Mouse (Mus musculus): Measurements from ENCODE around the gene Mpg. TPM values are rescaled to one million over a fixed set of nuclear protein-coding genes. Genes with fewer than 3 reads are reported as not detected.

Mpg gene
- polyA plus RNA-seq, 1 experiment from 2014 or later: 19.2 TPM

DNA sequence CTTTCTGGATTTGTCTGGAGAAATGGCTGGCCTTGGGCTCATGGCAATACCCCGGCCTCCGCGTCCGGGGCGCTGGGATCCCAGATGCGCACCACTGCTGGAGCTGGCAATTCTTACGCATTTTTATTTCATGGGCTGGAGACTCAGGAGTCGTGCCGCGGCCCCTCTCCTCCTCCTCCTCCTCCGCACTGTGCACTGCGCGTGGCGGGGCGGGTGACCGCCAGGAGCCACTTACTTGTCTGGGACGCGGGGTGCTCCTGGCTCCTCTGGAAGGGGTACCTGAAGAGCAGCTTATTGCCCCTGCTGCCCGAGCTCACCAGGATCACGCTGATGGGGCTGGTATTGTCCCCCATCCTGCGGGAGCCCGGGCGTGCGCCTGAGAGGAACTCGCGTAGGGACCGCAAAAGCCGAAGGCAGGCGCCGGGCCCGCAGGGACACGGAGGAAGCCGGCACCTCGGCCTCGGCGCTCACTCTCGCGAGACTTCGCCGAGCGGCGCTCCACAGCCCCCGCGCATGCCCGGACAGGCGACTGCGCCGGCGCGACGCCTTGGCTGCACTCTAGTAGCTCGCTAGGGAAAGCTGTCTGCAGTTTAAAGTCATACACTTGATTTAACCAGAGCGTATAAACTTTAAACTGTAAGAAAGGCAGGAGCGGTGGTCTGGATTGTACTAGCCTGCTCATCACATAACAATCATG lies 41.0 kb downstream of the Mpg start, which contains the start of gene Nprl3:
TSS of gene Nprl3 (minus strand) at position 520 of the 697 bp plus-strand sequence.
- peak; percentile 99 for ATAC-seq
- H3K36me3 ChIP-seq (ENCODE audit: control insufficient read depth, insufficient read depth): peaks cover 4% of the 10 kb centered on the region; the same call in 1 of the 2 replicates
- H3K4me1 ChIP-seq (replicated peaks; ENCODE audit: control insufficient read depth, insufficient read depth, low read length): peaks cover 3% of the 10 kb centered on the region; the same call in 1 of the 2 replicates
- TF ChIP-seq CTCF (IDR thresholded peaks at IDR 0.05; ENCODE audit: low read depth): peak; percentile 17; the same call in 1 of the 2 replicates
- no peaks in the 10 kb centered on the region; the same call in 1 of the 2 replicates for H3K27me3 ChIP-seq (replicated peaks; ENCODE audit: control insufficient read depth, insufficient read depth, low read length)
- peak within 1 kb of the TSS; percentile 86 for H3K4me2 ChIP-seq (replicated peaks; ENCODE audit: low read depth)
- H3K4me3 ChIP-seq (ENCODE audit: low read depth, low read length): peak within 1 kb of the TSS; percentile 84
- H3K9me3 ChIP-seq (ENCODE audit: control insufficient read depth): no peaks in the 10 kb centered on the region
- peak within 1 kb of the TSS; percentile 93 for H3K9ac ChIP-seq (ENCODE audit: low read depth, low read length)
- under 1% methylated on average over 54 of the region's 54 CpGs for WGBS
- H3K27ac ChIP-seq (ENCODE audit: low read depth, low read length): peak within 1 kb of the TSS; percentile 89

DNA sequence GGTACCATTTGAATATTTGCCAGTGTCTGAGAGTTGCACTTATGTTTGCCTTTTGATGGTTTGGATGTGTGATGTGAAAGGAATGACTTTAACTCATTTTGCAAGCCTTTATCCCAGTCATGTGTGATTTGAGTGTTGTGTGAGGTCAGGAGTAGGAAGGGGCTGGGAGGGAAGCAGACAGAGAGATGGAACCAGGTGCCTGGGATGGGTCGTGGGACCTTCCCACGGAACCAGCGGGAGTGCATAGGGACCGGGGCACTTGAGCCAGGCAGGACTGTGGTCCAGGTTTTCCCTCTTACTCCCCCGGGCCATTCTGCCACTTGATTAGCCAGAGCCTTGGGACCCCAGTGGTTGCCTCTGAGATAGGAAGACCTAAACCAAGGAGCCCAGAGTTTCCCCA lies 41.7 kb downstream of the Mpg start:
- 27% methylated on average over 5 of the region's 5 CpGs for WGBS
- no peaks in the 10 kb centered on the region for H3K36me3 ChIP-seq (ENCODE audit: control insufficient read depth, insufficient read depth)
- H3K4me1 ChIP-seq (replicated peaks; ENCODE audit: control insufficient read depth, insufficient read depth, low read length): peaks cover 3% of the 10 kb centered on the region; the same call in 1 of the 2 replicates
- H3K27me3 ChIP-seq (replicated peaks; ENCODE audit: control insufficient read depth, insufficient read depth, low read length): no peaks in the 10 kb centered on the region; the same call in 1 of the 2 replicates
- ATAC-seq: peak; percentile 12; the same call in 1 of the 2 replicates
- no peak for TF ChIP-seq CTCF (IDR thresholded peaks at IDR 0.05; ENCODE audit: low read depth)
- H3K9me3 ChIP-seq (ENCODE audit: control insufficient read depth): no peaks in the 10 kb centered on the region
- H3K4me3 ChIP-seq (ENCODE audit: low read depth, low read length): peak overlapping the region; percentile 84
- H3K9ac ChIP-seq (ENCODE audit: low read depth, low read length): peak overlapping the region; percentile 93
- 0 out of 2 replicates have a peak overlapping the region, but pooled peaks have one; percentile 89 for H3K27ac ChIP-seq (ENCODE audit: low read depth, low read length)
- peak overlapping the region; percentile 86 for H3K4me2 ChIP-seq (replicated peaks; ENCODE audit: low read depth)

DNA sequence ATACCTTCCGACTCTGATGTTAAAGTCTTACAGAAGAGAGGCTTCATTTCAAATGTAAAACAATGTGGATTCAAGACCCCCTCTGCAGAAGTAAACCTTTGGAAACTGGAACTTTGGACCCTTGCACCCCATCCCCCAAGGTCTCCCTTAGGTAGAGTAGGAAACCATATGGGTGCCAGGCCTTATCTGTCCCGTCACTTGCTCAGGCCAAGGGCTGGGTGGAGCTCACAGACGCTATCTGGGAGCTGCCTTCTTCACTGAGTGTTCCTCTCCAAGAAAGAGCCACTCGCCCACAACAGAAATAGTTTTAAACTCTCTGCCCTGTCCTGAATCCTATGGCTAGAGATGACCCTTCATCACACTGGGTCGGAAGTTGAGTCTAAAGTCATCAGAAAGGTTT lies 42.6 kb downstream of the Mpg start:
- ATAC-seq: no peak
- no peak for TF ChIP-seq CTCF (IDR thresholded peaks at IDR 0.05; ENCODE audit: low read depth)
- Histone ChIP-seq H3K4me3 (ENCODE audit: low read depth, low read length) (no peak overlapping the region), H3K36me3 (ENCODE audit: control insufficient read depth, insufficient read depth) (no peaks in the 10 kb centered on the region), H3K27ac (ENCODE audit: low read depth, low read length) (no peak overlapping the region), H3K9me3 (ENCODE audit: control insufficient read depth) (no peaks in the 10 kb centered on the region), H3K9ac (ENCODE audit: low read depth, low read length) (no peak overlapping the region), H3K4me1 (replicated peaks; ENCODE audit: control insufficient read depth, insufficient read depth, low read length) (peaks cover 3% of the 10 kb centered on the region; the same call in 1 of the 2 replicates), H3K27me3 (replicated peaks; ENCODE audit: control insufficient read depth, insufficient read depth, low read length) (no peaks in the 10 kb centered on the region; the same call in 1 of the 2 replicates), H3K4me2 (replicated peaks; ENCODE audit: low read depth) (no peak overlapping the region)
- 69% methylated on average over 5 of the region's 5 CpGs for WGBS

DNA sequence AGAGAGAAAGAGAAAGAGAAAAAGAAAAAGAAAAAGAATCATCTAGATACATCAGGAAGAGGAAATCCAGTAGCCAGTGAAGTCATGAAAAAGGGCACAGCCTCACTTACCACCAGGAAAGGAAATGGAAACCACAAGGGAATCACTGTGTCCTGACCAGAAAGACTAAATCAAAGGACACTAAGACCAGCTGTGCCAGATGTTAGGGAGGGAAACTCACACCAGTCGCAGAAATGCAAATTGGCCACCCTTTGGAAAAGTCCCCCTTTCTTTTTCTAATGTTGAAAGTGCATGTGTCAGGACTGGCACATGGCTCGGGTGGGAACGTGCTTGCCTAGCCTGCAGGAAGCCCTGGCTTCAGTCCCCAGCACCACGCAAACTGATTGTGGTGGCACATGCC lies 44.9 kb downstream of the Mpg start:
- H3K36me3 ChIP-seq (ENCODE audit: control insufficient read depth, insufficient read depth): no peaks in the 10 kb centered on the region
- ATAC-seq: no peak
- H3K4me2 ChIP-seq (replicated peaks; ENCODE audit: low read depth): no peak overlapping the region
- H3K4me1 ChIP-seq (replicated peaks; ENCODE audit: control insufficient read depth, insufficient read depth, low read length): peaks cover 3% of the 10 kb centered on the region; the same call in 1 of the 2 replicates
- 58% methylated on average over 4 of the region's 4 CpGs for WGBS
- no peaks in the 10 kb centered on the region for H3K9me3 ChIP-seq (ENCODE audit: control insufficient read depth)
- no peak overlapping the region for H3K27ac ChIP-seq (ENCODE audit: low read depth, low read length)
- H3K9ac ChIP-seq (ENCODE audit: low read depth, low read length): no peak overlapping the region
- TF ChIP-seq CTCF (IDR thresholded peaks at IDR 0.05; ENCODE audit: low read depth): no peak
- peaks cover 1% of the 10 kb centered on the region for H3K27me3 ChIP-seq (replicated peaks; ENCODE audit: control insufficient read depth, insufficient read depth, low read length)
- no peak overlapping the region for H3K4me3 ChIP-seq (ENCODE audit: low read depth, low read length)

DNA sequence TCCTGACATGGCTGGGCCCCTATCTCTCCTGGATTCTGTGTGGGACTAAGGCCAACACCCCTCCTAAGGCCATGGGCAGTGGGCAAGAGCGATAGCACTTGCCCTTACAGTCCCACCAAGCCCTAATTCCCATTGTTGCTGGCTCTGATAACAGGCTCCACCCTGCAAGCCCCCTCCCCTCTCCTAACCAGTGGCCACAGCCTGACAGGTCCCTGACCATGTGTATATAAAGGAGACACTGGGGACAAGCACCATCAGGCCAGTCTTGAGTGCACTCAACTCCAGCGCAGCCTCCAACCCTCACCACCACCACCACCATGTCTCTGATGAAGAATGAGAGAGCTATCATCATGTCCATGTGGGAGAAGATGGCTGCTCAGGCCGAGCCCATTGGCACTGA lies 50.0 kb downstream of the Mpg start, which contains the start of gene Hba-x:
TSS of gene Hba-x (plus strand) at position 54 of the 400 bp plus-strand sequence.
- no peaks in the 10 kb centered on the region for H3K4me1 ChIP-seq (replicated peaks; ENCODE audit: control insufficient read depth, insufficient read depth, low read length)
- no peak within 1 kb of the TSS for H3K4me2 ChIP-seq (replicated peaks; ENCODE audit: low read depth)
- H3K9ac ChIP-seq (ENCODE audit: low read depth, low read length): no peak within 1 kb of the TSS
- no peaks in the 10 kb centered on the region for H3K36me3 ChIP-seq (ENCODE audit: control insufficient read depth, insufficient read depth)
- ATAC-seq: no peak
- 63% methylated on average over 3 of the region's 3 CpGs for WGBS
- peaks cover 11% of the 10 kb centered on the region for H3K27me3 ChIP-seq (replicated peaks; ENCODE audit: control insufficient read depth, insufficient read depth, low read length)
- no peak within 1 kb of the TSS for H3K4me3 ChIP-seq (ENCODE audit: low read depth, low read length)
- H3K9me3 ChIP-seq (ENCODE audit: control insufficient read depth): no peaks in the 10 kb centered on the region
- H3K27ac ChIP-seq (ENCODE audit: low read depth, low read length): no peak within 1 kb of the TSS
- no peak for TF ChIP-seq CTCF (IDR thresholded peaks at IDR 0.05; ENCODE audit: low read depth)

DNA sequence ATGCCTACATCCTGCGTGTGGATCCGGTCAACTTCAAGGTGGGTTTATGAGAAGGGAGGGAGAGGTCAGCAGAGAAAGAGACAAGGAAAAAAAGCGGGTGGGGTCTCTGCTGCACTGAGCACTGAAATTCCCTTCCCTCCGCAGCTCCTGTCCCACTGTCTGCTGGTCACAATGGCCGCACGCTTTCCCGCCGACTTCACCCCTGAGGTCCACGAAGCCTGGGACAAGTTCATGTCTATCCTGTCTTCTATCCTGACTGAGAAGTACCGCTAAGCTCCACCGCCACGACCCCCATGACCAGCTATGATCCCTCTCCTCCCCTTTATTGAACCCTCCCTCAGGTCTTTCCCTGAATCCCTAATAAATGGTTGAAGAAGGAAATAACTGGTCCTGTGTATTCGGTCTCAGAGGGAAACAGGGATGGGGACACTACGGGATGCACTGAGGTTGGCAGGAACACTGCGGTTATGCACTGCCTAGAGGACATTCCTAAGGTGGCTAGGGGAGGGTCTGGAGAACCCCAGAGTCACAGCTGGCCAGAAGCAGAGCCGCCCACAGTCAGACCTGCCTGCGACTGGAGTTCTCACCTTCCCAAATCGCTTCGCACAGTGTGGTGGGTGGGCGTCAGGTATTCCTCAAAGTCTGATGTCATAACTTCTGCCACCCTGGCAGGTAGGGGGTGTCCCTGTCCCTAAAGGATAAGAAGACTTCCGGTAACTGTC lies 51.6 kb downstream of the Mpg start:
- Histone ChIP-seq H3K4me2 (replicated peaks; ENCODE audit: low read depth) (no peak overlapping the region), H3K4me1 (replicated peaks; ENCODE audit: control insufficient read depth, insufficient read depth, low read length) (no peaks in the 10 kb centered on the region), H3K9ac (ENCODE audit: low read depth, low read length) (no peak overlapping the region), H3K36me3 (ENCODE audit: control insufficient read depth, insufficient read depth) (no peaks in the 10 kb centered on the region), H3K9me3 (ENCODE audit: control insufficient read depth) (no peaks in the 10 kb centered on the region), H3K4me3 (ENCODE audit: low read depth, low read length) (no peak overlapping the region), H3K27me3 (replicated peaks; ENCODE audit: control insufficient read depth, insufficient read depth, low read length) (peaks cover 11% of the 10 kb centered on the region; the same call in 1 of the 2 replicates), H3K27ac (ENCODE audit: low read depth, low read length) (no peak overlapping the region)
- no peak for ATAC-seq
- no peak for TF ChIP-seq CTCF (IDR thresholded peaks at IDR 0.05; ENCODE audit: low read depth)
- WGBS: 60% methylated on average over 21 of the region's 21 CpGs

Data from intestine, postnatal 0 days (tissue).